Mouse (Mus musculus): ENCODE measurements at regions not wholly inside any gene's neighbourhood (a gene's known extent, or its start where the extent isn't known, plus 50 kb on each side); places are given as distances from the start of the nearest gene placed in this dataset.

DNA sequence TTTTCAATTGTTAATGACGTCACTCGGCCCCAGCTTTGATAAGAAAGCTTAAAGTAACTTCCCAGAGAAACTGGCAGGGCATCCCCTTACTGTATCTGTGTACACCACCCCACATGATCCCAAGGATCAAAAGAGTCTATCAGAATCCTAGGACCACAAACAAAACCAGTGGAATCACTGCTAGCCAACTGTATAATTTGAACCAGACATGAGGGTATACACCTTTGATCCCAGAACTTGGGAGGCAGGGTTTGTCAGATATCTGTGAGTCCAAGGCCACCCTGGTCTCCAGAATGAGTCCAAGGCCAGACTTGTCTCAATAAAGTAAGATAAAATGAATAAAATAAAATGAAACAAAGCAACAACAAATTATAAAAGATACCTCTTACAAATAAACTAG lies 309.2 kb downstream of the Adgrl2 start:
- no peak overlapping the region for H3K4me2 ChIP-seq (replicated peaks; ENCODE audit: low read depth, low read length, severe bottlenecking)
- H3K4me3 ChIP-seq (replicated peaks; ENCODE audit: low read length): no peak overlapping the region
- H3K4me1 ChIP-seq (ENCODE audit: control insufficient read depth, insufficient read depth, low read length): peaks cover 5% of the 10 kb centered on the region; the same call in 1 of the 2 replicates
- no peaks in the 10 kb centered on the region for H3K36me3 ChIP-seq (ENCODE audit: control insufficient read depth, insufficient read depth, low read length)
- WGBS: 65% methylated on average over 2 of the region's 2 CpGs
- no peak for TF ChIP-seq POLR2A (IDR thresholded peaks at IDR 0.05; ENCODE audit: borderline replicate concordance, extremely low read depth, insufficient read depth, insufficient read length)
- no peak overlapping the region for H3K27ac ChIP-seq (replicated peaks; ENCODE audit: low read depth, low read length)
- H3K9me3 ChIP-seq (ENCODE audit: control insufficient read depth, low read length): no peaks in the 10 kb centered on the region
- no peaks in the 10 kb centered on the region for H3K27me3 ChIP-seq (ENCODE audit: control insufficient read depth, insufficient read depth, low read length)
- no peak overlapping the region for H3K9ac ChIP-seq (ENCODE audit: low read depth, low read length, severe bottlenecking)
- DNase-seq (ENCODE audit: low spot score) (no peak), ATAC-seq (ENCODE audit: low FRiP score, low read depth) (no peak)

- Histone ChIP-seq H3K4me1 (ENCODE audit: control insufficient read depth, insufficient read depth, low read length) (peaks cover 5% of the 10 kb centered on the region; the same call in 1 of the 2 replicates), H3K4me3 (replicated peaks; ENCODE audit: low read length) (no peak overlapping the region), H3K4me2 (replicated peaks; ENCODE audit: low read depth, low read length, severe bottlenecking) (no peak overlapping the region), H3K9ac (ENCODE audit: low read depth, low read length, severe bottlenecking) (no peak overlapping the region), H3K9me3 (ENCODE audit: control insufficient read depth, low read length) (no peaks in the 10 kb centered on the region), H3K27me3 (ENCODE audit: control insufficient read depth, insufficient read depth, low read length) (no peaks in the 10 kb centered on the region), H3K36me3 (ENCODE audit: control insufficient read depth, insufficient read depth, low read length) (no peaks in the 10 kb centered on the region), H3K27ac (replicated peaks; ENCODE audit: low read depth, low read length) (no peak overlapping the region)
- ATAC-seq (ENCODE audit: low FRiP score, low read depth): no peak
- no peak for TF ChIP-seq POLR2A (IDR thresholded peaks at IDR 0.05; ENCODE audit: borderline replicate concordance, extremely low read depth, insufficient read depth, insufficient read length)
- 72% methylated on average over 8 of the region's 8 CpGs for WGBS
- no peak for DNase-seq (ENCODE audit: low spot score)
Measured at GRCm38 (mm10) chr3:148680737-148681136, 309.6 kb downstream of the Adgrl2 start.

DNA sequence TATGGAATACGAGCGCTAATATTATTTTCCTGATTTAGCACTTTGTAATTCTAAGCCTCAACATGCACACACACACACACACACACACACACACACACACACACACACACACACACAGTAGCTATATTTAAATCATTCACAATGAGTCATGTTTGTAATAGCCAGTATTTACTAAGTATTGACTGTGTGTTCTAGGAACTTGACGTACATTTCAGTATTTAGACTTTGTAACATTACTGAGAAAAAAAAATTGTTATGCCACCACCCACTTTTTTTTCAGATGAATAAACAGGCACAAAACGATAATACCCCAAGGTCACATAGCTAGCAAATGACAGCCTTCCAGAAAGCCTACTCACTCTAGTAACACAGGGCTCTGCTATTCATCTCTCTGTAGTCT lies 310.3 kb downstream of the Adgrl2 start:
- WGBS: 92% methylated on average over 4 of the region's 4 CpGs

DNA sequence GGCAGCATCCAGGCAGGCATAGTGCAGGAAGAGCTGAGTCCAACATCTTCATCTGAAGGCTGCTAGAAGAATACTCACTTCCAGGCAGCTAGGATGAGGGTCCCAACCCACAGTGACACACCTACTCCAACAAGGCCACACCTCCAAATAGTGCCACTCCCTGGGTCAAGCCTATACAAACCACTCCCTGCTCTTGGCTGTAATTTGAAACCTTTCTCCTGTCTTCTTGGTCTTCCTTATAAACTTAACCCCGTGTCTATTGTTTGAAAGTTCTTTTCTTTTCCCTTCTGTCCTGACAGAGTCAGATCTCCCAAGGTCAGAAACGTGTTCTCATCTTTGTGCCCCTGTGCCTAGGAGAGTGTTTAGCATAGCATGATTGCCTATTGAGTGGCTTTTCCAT lies 311.2 kb downstream of the Adgrl2 start:
- DNase-seq (ENCODE audit: low spot score) (no peak), ATAC-seq (ENCODE audit: low FRiP score, low read depth) (no peak)
- Histone ChIP-seq H3K9ac (ENCODE audit: low read depth, low read length, severe bottlenecking) (no peak overlapping the region), H3K4me3 (replicated peaks; ENCODE audit: low read length) (no peak overlapping the region), H3K27ac (replicated peaks; ENCODE audit: low read depth, low read length) (no peak overlapping the region), H3K27me3 (ENCODE audit: control insufficient read depth, insufficient read depth, low read length) (no peaks in the 10 kb centered on the region), H3K4me1 (ENCODE audit: control insufficient read depth, insufficient read depth, low read length) (peaks cover 5% of the 10 kb centered on the region; the same call in 1 of the 2 replicates), H3K4me2 (replicated peaks; ENCODE audit: low read depth, low read length, severe bottlenecking) (no peak overlapping the region), H3K9me3 (ENCODE audit: control insufficient read depth, low read length) (no peaks in the 10 kb centered on the region), H3K36me3 (ENCODE audit: control insufficient read depth, insufficient read depth, low read length) (no peaks in the 10 kb centered on the region)
- TF ChIP-seq POLR2A (IDR thresholded peaks at IDR 0.05; ENCODE audit: borderline replicate concordance, extremely low read depth, insufficient read depth, insufficient read length): no peak
- 57% methylated on average over 2 of the region's 2 CpGs for WGBS

More for the DNA sequence above, 310.3 kb downstream of the Adgrl2 start:
- no peak for TF ChIP-seq POLR2A (IDR thresholded peaks at IDR 0.05; ENCODE audit: borderline replicate concordance, extremely low read depth, insufficient read depth, insufficient read length)
- H3K4me2 ChIP-seq (replicated peaks; ENCODE audit: low read depth, low read length, severe bottlenecking): no peak overlapping the region
- no peak overlapping the region for H3K9ac ChIP-seq (ENCODE audit: low read depth, low read length, severe bottlenecking)
- ATAC-seq (ENCODE audit: low FRiP score, low read depth) (no peak), DNase-seq (ENCODE audit: low spot score) (no peak)
- no peaks in the 10 kb centered on the region for H3K36me3 ChIP-seq (ENCODE audit: control insufficient read depth, insufficient read depth, low read length)
- no peak overlapping the region for H3K27ac ChIP-seq (replicated peaks; ENCODE audit: low read depth, low read length)
- H3K9me3 ChIP-seq (ENCODE audit: control insufficient read depth, low read length): no peaks in the 10 kb centered on the region
- peaks cover 5% of the 10 kb centered on the region; the same call in 1 of the 2 replicates for H3K4me1 ChIP-seq (ENCODE audit: control insufficient read depth, insufficient read depth, low read length)
- H3K4me3 ChIP-seq (replicated peaks; ENCODE audit: low read length): no peak overlapping the region
- H3K27me3 ChIP-seq (ENCODE audit: control insufficient read depth, insufficient read depth, low read length): no peaks in the 10 kb centered on the region

DNA sequence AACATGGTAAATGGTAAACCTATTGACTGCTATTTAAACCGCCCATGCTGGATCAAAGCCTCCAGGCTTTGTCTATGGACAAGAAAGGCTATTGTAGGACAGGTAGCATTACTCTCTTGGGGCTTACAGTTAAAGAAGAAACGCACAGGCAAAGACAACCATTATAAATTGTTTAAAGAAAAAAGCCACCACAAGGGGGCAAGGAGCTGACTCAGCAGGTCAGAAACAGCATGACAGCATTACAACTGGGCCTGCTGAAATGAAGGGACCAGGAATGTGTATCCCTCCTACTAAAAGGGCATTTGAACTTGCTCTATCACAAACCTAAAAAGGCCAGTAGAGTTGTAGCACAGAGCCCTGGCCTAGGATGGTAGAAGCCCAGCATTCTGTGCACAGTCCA lies 314.3 kb downstream of the Adgrl2 start:
- Histone ChIP-seq H3K36me3 (ENCODE audit: control insufficient read depth, insufficient read depth, low read length) (no peaks in the 10 kb centered on the region), H3K9ac (ENCODE audit: low read depth, low read length, severe bottlenecking) (no peak overlapping the region), H3K9me3 (ENCODE audit: control insufficient read depth, low read length) (no peaks in the 10 kb centered on the region), H3K4me1 (ENCODE audit: control insufficient read depth, insufficient read depth, low read length) (no peaks in the 10 kb centered on the region), H3K4me3 (replicated peaks; ENCODE audit: low read length) (no peak overlapping the region), H3K27me3 (ENCODE audit: control insufficient read depth, insufficient read depth, low read length) (no peaks in the 10 kb centered on the region), H3K4me2 (replicated peaks; ENCODE audit: low read depth, low read length, severe bottlenecking) (no peak overlapping the region), H3K27ac (replicated peaks; ENCODE audit: low read depth, low read length) (no peak overlapping the region)
- WGBS: 67% methylated on average over 2 of the region's 2 CpGs
- DNase-seq (ENCODE audit: low spot score) (no peak), ATAC-seq (ENCODE audit: low FRiP score, low read depth) (no peak)
- no peak for TF ChIP-seq POLR2A (IDR thresholded peaks at IDR 0.05; ENCODE audit: borderline replicate concordance, extremely low read depth, insufficient read depth, insufficient read length)
